Mouse (Mus musculus) heart, adult 2 months (tissue): ENCODE data around the gene Ldhc. TPM values are rescaled to one million over a fixed set of nuclear protein-coding genes. Genes with fewer than 3 reads are reported as not detected.

ENCODE experiments used
- DNase-seq, 2 experiments: peaks; one replicate each; pipeline ENCODE4 v3.0.0; 2021
- H3K27ac ChIP-seq: fragments of 200-600 bp; 2 replicates; pipeline ENCODE4 v1.8.1; 2022
- H3K27me3 ChIP-seq: fragments of 200-500 bp; 2 replicates; pipeline ENCODE4 v1.6.1; 2012; ENCODE audit warnings: mild to moderate bottlenecking, low read length, inconsistent platforms, mixed read lengths; ENCODE audit not compliant: control insufficient read depth, insufficient read depth
- H3K36me3 ChIP-seq: fragments of 200-500 bp; 2 replicates; pipeline ENCODE4 v1.6.1; 2012; ENCODE audit warnings: low read length, inconsistent platforms; ENCODE audit not compliant: control insufficient read depth, insufficient read depth
- H3K4me1 ChIP-seq: fragments of 200-500 bp; 2 replicates; pipeline ENCODE4 v1.6.1; 2011; ENCODE audit warnings: low read length; ENCODE audit not compliant: control insufficient read depth, insufficient read depth
- H3K4me3 ChIP-seq: fragments of 200-600 bp; 2 replicates; pipeline ENCODE4 v1.8.1; 2022
- H3K79me2 ChIP-seq: fragments of 200-500 bp; replicated peaks from 2 replicates; pipeline ENCODE4 v1.6.1; 2012; ENCODE audit warnings: mild to moderate bottlenecking, inconsistent platforms, low read length, moderate library complexity, mixed read lengths; ENCODE audit not compliant: control insufficient read depth, insufficient read depth
- H3K9ac ChIP-seq: fragments of 200-500 bp; 2 replicates; pipeline ENCODE4 v1.6.1; 2012; ENCODE audit warnings: low read depth, mild to moderate bottlenecking, control low read depth, inconsistent platforms, low read length, mixed read lengths
- CTCF ChIP-seq: fragments of 200-600 bp; IDR thresholded peaks from 2 replicates; pipeline ENCODE4 v1.8.1; 2022; ENCODE audit warnings: antibody characterized with exemption, mild to moderate bottlenecking, moderate library complexity
- EP300 ChIP-seq: fragments of 200-500 bp; IDR thresholded peaks from 2 replicates; pipeline ENCODE4 v1.6.1; 2011; ENCODE audit warnings: low read depth, low read length, control low read depth; ENCODE audit not compliant: insufficient read depth
- POLR2A ChIP-seq: fragments of 200-500 bp; IDR thresholded peaks from 2 replicates; pipeline ENCODE4 v1.6.1; 2011; ENCODE audit warnings: mild to moderate bottlenecking, low read depth, low read length, control low read depth; ENCODE audit not compliant: insufficient read depth
- WGBS: fragments of 180-500 bp; shearing (Covaris S2); methylation state at CpG from one replicate; pipeline ENCODE4 v1.1.7; 2018; 5-methylcytosine and 5-hydroxymethylcytosine counted together
- intact Hi-C: fragments of 180-260 bp; cut with DNase I; formaldehyde crosslinking; loops from one replicate; pipeline ENCODE4 v1.15.1; 2025
- polyA plus RNA-seq: library from polyadenylated mRNA; depleted of rRNA; stranded (reverse); fragments of >200 nt; gene quantifications from 2 replicates; pipeline ENCODE4 v1.2.3, GENCODE M21; 2012
- total RNA-seq, 2 experiments: library from RNA; stranded (reverse); gene quantifications; 2 replicates each; pipeline ENCODE4 v1.2.3; 2021

Gene Ldhc
- total and polyA plus RNA-seq, 3 experiments: 1.1 TPM; not detected in 2

- Histone ChIP-seq H3K9ac (no peak overlapping the region), H3K4me1 (peaks cover 17% of the 10 kb centered on the region), H3K79me2 (no peaks in the 10 kb centered on the region), H3K36me3 (no peaks in the 10 kb centered on the region), H3K4me3 (no peak overlapping the region), H3K27me3 (no peaks in the 10 kb centered on the region), H3K27ac (peak overlapping the region; percentile 84)
- no peak for DNase-seq
- no peak for TF ChIP-seq CTCF
- intact Hi-C loops: no loop called here
- 81% methylated on average over 5 of the region's 5 CpGs for WGBS
These were observed 21.1 kb upstream of the Ldhc start for GRCm38 (mm10) chr7:46839861-46840260.

GRCm38 (mm10) chr7:46840326-46840725, 20.7 kb upstream of the Ldhc start:
- Histone ChIP-seq H3K4me1 (peaks cover 19% of the 10 kb centered on the region), H3K36me3 (no peaks in the 10 kb centered on the region), H3K9ac (no peak overlapping the region), H3K27ac (no peak overlapping the region), H3K27me3 (no peaks in the 10 kb centered on the region), H3K4me3 (no peak overlapping the region), H3K79me2 (no peaks in the 10 kb centered on the region)
- DNase-seq: no peak
- intact Hi-C loops: no loop called here
- 65% methylated on average over 4 of the region's 4 CpGs for WGBS
- TF ChIP-seq CTCF: no peak
- no peak for TF ChIP-seq EP300
- TF ChIP-seq POLR2A: no peak

DNA sequence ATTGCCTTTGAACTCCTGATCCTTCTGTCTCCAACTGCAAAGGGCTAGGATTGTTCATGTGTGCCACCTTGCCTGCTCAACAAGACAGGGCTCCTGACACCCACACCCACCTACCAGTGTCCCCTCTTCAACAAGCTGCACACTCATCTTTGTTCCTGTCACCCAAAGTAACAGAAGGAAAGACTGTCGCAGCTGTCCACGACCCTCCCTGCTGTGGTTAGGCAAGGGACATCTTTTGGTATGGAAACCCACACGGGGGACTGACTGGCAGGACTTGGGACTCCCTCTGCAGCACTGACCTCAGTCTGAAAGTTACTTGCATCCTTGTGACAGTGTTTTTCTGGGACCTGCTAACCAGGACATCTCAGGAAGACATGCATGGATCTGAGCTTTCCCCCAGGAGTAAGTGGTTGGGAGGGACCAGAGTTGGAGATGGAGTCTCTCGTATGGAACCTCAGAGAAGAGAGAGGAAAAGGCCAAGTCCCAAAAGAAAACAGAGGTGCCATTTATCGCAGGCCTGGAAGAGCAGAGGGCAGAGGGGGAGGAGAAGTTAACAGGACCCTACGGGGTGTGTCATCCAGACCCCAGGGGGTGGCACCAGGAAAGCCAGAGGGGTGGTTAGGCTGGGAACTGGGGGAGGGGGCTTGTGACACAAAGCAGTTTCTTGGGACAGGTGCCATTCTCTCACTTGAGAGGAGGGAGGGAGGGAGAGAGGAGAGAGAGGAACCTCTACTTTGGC, 20.0 kb upstream of the Ldhc start, which contains the start of gene Ldha:
Gene Ldha, plus strand, starts transcription at position 689 of the 739 bp plus-strand sequence.
- Histone ChIP-seq H3K27ac (no peak within 1 kb of the TSS), H3K4me3 (no peak within 1 kb of the TSS), H3K9ac (no peak within 1 kb of the TSS), H3K79me2 (no peaks in the 10 kb centered on the region), H3K27me3 (no peaks in the 10 kb centered on the region), H3K4me1 (peaks cover 19% of the 10 kb centered on the region), H3K36me3 (no peaks in the 10 kb centered on the region)
- intact Hi-C loops: no loop called here
- TF ChIP-seq EP300 (no peak), CTCF (no peak), POLR2A (no peak)
- no peak for DNase-seq
- WGBS: 69% methylated on average over 6 of the region's 6 CpGs

- intact Hi-C loops: no loop called here
- Histone ChIP-seq H3K27me3 (no peaks in the 10 kb centered on the region), H3K36me3 (peaks cover 2% of the 10 kb centered on the region; the same call in 1 of the 2 replicates), H3K27ac (no peak overlapping the region), H3K9ac (no peak overlapping the region), H3K4me1 (peaks cover 20% of the 10 kb centered on the region), H3K79me2 (no peaks in the 10 kb centered on the region), H3K4me3 (no peak overlapping the region)
- 53% methylated on average over 5 of the region's 5 CpGs for WGBS
- TF ChIP-seq POLR2A (no peak), EP300 (no peak)
- DNase-seq: no peak
These were observed 18.7 kb upstream of the Ldhc start for GRCm38 (mm10) chr7:46842278-46842677.

GRCm38 (mm10) chr7:46843576-46843975, 17.4 kb upstream of the Ldhc start:
- H3K4me3 ChIP-seq: no peak overlapping the region

DNA sequence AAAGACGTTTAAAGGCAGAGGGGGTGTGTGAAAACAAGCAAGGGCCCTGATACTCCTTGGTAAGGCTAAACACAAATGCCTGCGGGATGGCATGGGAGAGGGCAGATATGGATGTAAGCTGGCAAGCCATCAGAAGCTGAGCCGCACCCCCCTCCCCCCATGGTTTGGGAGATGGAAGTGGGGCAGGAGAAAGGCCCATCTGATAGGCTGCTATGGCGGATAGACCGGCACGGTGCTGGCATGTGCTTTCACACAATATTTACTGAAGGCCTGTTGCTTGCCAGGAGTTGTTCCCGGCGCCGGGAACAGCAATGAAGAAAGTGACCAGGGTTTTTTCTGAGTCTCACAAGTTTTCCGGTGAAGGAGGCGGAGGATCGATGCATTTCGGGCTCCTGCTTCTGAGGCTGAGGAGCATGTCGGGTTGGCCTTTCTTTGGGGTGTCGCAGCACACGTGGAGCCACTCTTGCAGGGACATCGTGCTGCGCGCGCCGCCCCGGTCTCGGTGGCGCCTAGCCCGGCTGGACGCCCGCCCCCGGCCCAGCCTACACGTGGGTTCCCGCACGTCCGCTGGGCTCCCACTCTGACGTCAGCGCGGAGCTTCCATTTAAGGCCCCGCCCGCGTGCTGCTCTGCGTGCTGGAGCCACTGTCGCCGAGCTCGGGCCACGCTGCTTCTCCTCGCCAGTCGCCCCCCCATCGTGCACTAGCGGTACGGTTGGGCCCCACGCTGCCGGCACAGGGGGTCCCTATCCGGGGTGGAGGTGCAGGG, 15.6 kb upstream of the Ldhc start:
- H3K4me1 ChIP-seq: peaks cover 6% of the 10 kb centered on the region
- WGBS: under 1% methylated on average over 51 of the region's 51 CpGs
- DNase-seq: peak; percentile 96 to 97
- no peaks in the 10 kb centered on the region for H3K79me2 ChIP-seq
- intact Hi-C loops: loop anchor here (2.0 to 5.0 kb wide), 3 partner anchors 17 to 167 kb away; partner anchors contain the start of gene Tsg101
- TF ChIP-seq CTCF (no peak), POLR2A (peak; percentile 97)
- peak overlapping the region; percentile 95 for H3K9ac ChIP-seq
- no peaks in the 10 kb centered on the region for H3K27me3 ChIP-seq
- H3K4me3 ChIP-seq: peak overlapping the region; percentile 99
- peak overlapping the region; percentile 99 for H3K27ac ChIP-seq
- peaks cover 14% of the 10 kb centered on the region; the same call in 1 of the 2 replicates for H3K36me3 ChIP-seq

More at GRCm38 (mm10) chr7:46843576-46843975, 17.4 kb upstream of the Ldhc start:
- intact Hi-C loops: no loop called here
- Histone ChIP-seq H3K27ac (no peak overlapping the region), H3K9ac (no peak overlapping the region), H3K4me1 (peaks cover 19% of the 10 kb centered on the region), H3K36me3 (peaks cover 8% of the 10 kb centered on the region; the same call in 1 of the 2 replicates), H3K27me3 (no peaks in the 10 kb centered on the region), H3K79me2 (no peaks in the 10 kb centered on the region)
- WGBS: 88% methylated on average over 4 of the region's 4 CpGs
- TF ChIP-seq POLR2A: no peak
- TF ChIP-seq EP300: no peak
- TF ChIP-seq CTCF: no peak
- no peak for DNase-seq
